Mouse (Mus musculus) right cerebral cortex, postnatal 10 days (tissue): ENCODE results near the gene Dedd2.
A peak's percentile ranks its signal among the peaks of the same experiment; 100 is the strongest.
"Not testable (repeated sequence)": the region's sequence is repeated elsewhere in the genome, so short reads cannot be mapped to it uniquely, and the experiment has no call there.

Experiments used
- DNase-seq, 2 experiments: peaks; one replicate each; pipeline ENCODE4 v3.0.0; 2021; ENCODE audit warnings: low spot score in 2 of 2

Gene Dedd2

GRCm38 (mm10) chr7:25220457-25221101, at the start of gene Dedd2:
Dedd2 (minus strand) TSS chr7:25220615.
- DNase-seq = peak in 1 of 2 experiments; percentile 43

GRCm38 (mm10) chr7:25269545-25270271, 49.3 kb upstream of the Dedd2 start:
- peak in 1 of 2 experiments; percentile 27 for DNase-seq

- peak in 1 of 2 experiments; percentile 34 for DNase-seq
Observed at GRCm38 (mm10) chr7:25269029-25269428, 48.6 kb upstream of the Dedd2 start.

DNA sequence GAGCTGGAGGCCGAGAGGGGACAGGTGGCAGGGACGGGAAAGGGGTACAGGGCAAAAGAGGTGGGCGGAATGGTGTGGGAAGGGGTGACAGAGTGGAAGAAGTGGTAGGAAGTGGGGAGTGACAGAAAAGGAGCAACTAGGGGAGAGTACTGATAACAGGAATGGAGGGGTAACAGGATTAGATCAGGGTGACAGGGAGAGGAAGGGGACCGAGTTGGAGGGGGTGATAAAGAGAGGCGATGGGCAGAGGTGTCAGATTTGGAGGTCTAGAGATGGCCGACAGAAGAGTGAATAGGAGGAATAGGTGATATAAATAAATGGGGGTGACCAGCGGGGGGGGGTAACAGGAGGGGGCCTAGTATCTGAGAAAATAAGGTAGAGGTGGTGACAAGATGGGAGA, 48.2 kb upstream of the Dedd2 start:
- no peak for DNase-seq

GRCm38 (mm10) chr7:25267751-25268463, 47.5 kb upstream of the Dedd2 start:
- peak; percentile 100 for DNase-seq

DNA sequence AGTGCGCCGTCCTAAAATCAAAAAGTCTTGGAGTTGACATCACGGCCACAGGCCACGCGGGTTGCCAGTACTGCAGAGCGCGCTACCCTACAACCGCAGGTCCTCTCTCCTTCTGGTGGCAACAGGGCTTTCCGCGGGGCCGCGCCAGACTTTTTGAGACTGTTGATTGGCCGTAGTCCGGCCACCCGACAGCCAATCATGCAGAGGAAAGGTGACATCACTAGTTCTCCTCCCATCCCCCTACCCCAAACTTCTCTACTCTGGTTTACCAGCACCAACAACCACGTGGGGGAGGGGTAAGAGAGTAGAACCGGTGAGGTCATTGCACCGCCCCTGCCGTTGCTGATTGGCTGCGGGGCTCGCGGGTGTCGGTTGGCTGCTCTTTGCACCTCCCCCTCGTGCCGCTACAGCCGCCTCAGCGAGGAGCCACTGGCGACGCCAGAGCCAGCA, 46.9 kb upstream of the Dedd2 start, which contains the start of gene Cic:
Gene Cic (plus strand): TSS at position 404 of the 450 bp plus-strand sequence.
- DNase-seq = peak; percentile 99 to 100

- DNase-seq = no peak
Observed at GRCm38 (mm10) chr7:25266180-25266962, 46.0 kb upstream of the Dedd2 start.

DNA sequence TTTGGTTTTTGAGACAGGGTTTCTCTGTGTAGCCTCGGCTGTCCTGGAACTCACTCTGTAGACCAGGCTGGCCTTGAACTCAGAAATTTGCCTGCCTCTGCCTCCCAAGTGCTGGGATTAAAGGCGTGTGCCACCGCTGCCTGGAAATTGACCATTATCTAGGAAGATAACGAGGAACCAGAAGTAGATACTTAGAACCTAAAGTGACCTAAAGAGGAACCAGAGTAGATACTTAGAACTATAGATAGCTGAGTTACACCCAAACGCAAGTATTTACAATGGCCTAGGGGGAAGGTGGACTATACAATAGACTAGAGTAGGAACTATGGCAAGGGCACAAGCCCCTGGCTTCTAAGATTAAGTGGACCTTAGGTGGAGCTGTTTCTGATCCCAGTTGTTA, 45.3 kb upstream of the Dedd2 start:
- DNase-seq = not testable (repeated sequence)

- no peak for DNase-seq
Observed at GRCm38 (mm10) chr7:25263968-25264870, 43.8 kb upstream of the Dedd2 start.

- no peak for DNase-seq
Observed at GRCm38 (mm10) chr7:25261896-25262295, 41.5 kb upstream of the Dedd2 start.

DNA sequence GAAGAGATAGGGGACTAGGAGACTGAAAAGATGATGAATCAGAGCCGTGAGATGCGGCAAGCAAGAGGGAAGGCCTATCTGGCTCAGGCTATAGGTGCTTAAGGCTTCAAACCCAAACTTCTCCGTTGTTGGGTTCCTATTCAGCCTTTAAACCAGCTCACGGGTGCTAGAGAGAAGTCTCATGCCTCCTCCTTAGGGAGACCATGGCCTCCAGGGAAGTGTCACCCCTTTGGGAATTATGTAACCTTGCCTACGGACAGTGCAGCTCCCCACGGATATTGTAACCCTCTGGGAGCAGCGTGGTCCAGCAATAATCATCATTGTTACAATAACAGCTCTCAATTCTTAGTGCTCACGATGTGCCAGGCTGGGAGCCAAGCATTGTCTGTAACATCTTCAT, 31.4 kb upstream of the Dedd2 start:
- peak in 1 of 2 experiments; percentile 47 for DNase-seq

GRCm38 (mm10) chr7:25251071-25251791, 30.8 kb upstream of the Dedd2 start:
- DNase-seq = peak; percentile 76 to 81

DNA sequence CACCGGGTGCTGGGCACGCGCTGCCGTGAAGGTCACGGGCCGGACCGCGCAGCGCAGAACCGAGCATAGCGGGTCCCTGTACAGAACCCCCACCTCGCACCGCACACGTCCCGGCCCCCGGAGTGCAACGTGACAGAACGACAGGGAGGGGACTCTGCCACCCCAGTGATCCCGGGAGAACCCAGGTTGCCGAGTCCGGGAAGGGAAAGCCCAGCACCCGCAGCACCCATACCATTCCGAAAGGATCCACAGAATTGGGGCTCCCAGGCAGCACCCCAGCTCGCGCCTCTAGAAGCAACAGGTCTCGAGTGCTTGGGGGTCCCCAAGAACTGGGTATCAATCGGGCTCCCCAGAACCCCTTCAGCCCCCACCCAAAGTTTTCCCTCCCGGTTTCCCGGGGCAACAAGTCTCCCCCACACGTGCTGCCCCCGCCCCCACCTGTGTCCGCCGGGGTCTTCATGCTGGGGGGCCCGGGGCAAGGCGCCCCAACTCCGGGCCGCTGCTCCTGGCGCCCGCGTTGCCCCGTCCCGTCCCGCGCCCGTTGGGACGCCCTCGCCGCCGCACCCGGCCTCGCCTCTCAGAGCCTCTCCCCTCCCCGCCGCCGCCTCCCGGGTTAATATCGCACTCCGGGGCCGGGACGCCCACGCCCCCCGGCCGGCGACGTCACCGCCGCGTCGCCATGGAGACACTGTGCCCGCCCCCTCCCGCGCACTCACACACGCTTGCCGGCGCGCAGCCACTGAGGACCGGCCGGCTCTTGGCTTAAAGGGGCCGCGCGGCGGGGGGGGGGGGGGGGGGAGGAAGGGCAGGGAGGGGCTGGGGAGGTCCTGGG, 29.9 kb upstream of the Dedd2 start, which contains the start of gene Erf:
Gene Erf (minus strand): TSS at position 621 of the 832 bp plus-strand sequence.
- DNase-seq = peak; percentile 96 to 97

DNA sequence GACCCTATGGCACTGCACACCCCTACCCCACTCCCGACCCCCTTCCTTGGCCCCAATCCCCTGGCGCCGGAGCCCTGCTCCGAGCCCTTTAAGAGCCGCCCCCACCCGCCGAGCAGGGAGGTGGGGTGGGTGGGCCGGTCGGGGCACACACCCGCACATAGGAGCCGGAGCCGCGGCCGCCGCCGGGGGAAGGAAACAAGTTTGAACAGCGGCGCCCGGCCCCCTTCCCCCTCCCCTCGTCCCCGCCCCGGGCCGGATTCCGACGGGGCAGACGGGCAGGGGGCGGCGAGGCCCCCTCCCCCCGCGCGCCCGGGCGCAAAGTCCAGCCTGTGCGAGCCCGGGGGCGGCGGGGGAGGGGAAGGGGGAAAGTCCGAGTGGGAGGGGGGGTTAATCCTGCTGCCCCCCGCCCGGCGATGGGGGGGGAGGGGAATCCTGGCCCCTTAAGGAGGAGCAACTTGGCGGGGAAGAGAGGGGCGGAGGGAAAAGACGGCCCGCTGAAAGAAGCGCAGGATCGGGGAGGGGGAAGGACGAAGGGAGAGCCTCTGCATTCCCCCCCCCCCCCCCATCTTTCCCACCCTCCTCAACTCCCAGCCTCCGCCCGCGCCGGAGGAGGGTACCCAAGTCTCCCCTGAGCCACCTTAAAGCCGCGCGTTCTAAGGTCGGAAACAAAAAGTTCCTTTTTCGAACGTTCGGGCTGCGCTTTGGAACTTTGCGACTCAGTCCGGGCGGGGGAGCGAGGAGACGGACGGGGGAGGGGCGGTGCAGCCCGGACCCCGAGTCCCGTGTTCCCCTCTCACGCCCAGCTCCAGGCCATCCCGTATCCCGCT, 29.1 kb upstream of the Dedd2 start:
- DNase-seq = peak; percentile 80 to 85

- DNase-seq = no peak
Observed at GRCm38 (mm10) chr7:25248846-25249313, 28.5 kb upstream of the Dedd2 start.

DNA sequence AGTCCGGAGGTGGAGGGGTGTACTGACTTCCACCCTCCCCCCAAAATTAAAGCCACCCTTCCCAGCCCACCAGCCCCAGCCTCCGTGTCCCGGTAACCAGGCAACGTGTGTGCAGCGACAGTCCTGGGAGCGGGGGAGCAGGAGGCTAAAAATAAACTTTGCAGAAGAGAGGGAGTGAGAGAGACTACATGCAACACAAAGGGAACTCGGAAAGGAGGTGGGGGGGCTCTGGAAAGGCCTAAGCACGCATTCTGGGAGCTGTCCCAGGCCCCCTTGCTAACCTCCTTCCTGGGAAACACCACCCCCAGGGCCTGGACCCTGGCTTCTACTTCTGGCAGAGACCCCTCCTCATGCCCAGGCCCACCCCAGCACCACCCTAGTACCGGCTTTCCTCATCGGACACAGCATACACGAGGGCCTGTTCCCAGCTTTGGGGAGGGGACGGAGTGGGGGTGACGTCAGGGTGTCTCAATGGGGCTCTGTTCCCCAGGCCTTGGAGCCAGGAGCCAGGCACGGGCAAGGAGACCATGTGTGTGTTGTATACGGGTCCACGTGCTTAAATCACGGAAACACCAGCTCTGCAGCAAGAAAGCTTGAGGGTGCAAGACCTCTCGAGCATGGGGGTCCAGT, 27.7 kb upstream of the Dedd2 start:
- peak; percentile 89 to 92 for DNase-seq

DNA sequence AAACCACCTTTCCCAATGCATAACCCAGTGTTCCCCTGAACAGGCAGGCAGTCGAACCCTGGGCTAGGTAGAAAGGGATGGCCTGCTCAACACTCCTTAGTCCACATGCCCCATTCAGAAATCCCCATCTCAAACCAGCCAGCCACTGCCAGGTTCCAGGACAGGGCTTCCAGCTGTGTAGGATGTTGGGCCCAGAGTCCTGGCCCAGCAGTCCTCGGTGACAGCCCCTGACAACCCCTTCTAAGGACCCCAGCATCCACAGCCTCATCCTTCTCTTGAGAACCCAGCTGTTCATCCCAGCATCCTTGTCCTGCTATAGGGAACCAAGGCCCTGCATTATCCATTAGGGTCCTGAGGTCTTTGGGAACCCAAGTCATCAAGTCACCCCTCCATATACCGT, 27.1 kb upstream of the Dedd2 start:
- no peak for DNase-seq
